Mouse (Mus musculus) heart, postnatal 25 days (tissue): ENCODE measurements around the gene Tmed2. TPM values are rescaled to one million over a fixed set of nuclear protein-coding genes. Genes with fewer than 3 reads are reported as not detected.
"Not testable (repeated sequence)": the region's sequence is repeated elsewhere in the genome, so short reads cannot be mapped to it uniquely, and the experiment has no call there.

Experiments used
- DNase-seq: peaks from one replicate; pipeline ENCODE4 v3.0.0; 2022; ENCODE audit warnings: low spot score
- intact Hi-C: fragments of 180-260 bp; cut with DNase I; formaldehyde crosslinking; loops from one replicate; pipeline ENCODE4 v1.15.1; 2025
- total RNA-seq, 2 experiments: library from RNA; stranded (reverse); gene quantifications; 2 replicates each; pipeline ENCODE4 v1.2.3; 2021

Gene Tmed2
- total RNA-seq, result 100 to 1,000 TPM; 165 to 178 TPM

DNA sequence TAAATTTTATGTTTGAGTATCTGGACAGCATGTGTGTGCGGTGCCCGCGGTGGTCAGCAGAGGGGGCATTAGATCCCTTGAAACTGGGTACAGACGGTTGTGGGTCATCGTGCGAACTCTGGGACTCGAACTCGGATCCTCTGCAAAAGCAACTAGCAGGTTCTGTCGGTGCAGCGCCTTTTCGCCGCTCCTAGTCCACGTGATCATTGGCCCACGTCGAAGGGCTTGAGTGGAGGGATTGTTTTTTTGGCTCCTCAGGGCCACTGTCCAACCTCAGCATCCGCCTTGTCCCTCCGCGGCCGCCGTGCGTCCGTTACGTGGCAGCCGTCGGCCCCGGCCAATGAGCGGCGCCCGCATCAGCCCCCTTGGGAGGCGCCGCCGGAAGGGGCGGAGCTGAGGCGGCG, at the start of gene Tmed2:
Tmed2 (plus strand) TSS at position 313 of the 404 bp plus-strand sequence.
- DNase-seq, result peak; percentile 95
- intact Hi-C loops, result no loop called here

DNA sequence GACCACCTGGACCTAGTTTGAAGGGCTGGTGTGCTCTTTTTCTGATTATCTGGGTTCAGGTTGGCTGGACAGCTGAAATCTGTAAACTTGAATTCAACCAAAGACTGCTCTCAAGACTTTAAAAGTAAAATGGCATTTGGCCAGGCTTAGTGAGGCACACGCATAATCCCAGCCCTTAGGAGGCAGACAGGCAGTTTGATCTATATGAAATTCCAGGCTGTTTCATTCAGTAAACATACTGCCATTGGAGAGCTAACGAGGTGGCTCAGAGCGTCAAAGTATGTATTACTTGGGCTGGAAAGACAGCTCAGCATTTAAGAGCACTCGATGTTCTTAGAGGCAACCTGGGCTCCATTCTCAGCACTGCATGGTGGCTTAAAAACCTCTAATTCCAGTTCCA, 48.8 kb upstream of the Tmed2 start:
- no peak for DNase-seq
- intact Hi-C loops, result no loop called here

DNA sequence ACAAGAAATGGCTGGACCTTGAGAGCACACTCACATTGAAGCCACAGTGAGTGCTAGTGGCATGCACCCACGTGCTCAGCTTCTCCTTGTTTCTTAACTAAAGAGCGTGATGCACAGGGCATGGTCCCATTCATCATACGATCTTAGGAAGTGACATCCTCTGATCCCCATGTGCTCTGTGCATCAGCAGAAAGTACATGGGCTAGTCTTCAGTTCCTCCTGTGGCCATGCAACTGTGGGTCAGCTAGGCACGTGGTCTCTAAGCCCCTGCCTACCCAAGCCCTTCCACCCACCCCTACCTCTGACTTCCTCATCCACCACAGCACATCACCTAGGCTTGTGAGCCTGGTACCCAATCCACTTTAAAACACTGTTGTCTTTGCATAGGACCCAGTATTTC, 47.9 kb upstream of the Tmed2 start:
- DNase-seq, result no peak
- intact Hi-C loops, result no loop called here

DNA sequence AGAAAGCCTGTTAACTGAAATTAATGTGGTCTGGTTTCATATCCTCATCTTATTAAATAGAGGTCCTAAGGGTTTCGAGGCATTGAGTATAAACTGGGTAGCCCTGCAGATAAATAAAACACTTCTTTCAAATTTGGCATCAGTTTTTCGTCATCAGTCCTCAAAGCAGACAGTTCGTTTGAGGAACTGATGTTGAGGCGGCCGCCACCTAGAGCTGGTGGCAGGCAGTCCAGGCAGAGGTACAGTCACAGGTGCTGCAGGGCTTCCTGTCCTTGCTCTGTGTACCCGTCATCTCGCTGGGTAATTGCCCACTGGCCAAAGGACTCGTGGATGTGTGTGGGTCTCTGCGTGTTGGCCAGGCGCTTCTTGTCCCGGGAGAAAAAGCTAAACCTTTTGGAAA, 47.0 kb upstream of the Tmed2 start:
- no peak for DNase-seq
- intact Hi-C loops, result no loop called here

DNA sequence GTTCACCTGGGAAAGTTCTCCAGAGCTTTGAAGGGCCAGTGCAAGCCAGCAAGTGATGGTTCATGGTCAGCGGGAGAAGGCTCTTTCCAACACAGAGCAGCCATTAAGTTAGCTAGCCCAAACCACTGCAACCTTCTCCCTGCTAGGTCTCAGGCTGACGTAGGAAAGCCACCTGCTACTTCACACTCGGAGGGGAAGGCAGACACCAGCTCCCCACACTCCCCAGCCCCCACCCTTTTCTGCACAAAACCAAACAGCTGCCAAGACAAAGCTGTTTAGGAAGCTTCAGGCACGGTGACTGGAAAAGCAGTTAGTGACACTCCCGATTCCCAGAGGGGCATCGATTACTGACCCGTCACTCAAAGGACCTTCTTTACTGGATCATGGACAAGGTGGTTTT, 44.9 kb upstream of the Tmed2 start:
- intact Hi-C loops, result no loop called here
- no peak for DNase-seq

DNA sequence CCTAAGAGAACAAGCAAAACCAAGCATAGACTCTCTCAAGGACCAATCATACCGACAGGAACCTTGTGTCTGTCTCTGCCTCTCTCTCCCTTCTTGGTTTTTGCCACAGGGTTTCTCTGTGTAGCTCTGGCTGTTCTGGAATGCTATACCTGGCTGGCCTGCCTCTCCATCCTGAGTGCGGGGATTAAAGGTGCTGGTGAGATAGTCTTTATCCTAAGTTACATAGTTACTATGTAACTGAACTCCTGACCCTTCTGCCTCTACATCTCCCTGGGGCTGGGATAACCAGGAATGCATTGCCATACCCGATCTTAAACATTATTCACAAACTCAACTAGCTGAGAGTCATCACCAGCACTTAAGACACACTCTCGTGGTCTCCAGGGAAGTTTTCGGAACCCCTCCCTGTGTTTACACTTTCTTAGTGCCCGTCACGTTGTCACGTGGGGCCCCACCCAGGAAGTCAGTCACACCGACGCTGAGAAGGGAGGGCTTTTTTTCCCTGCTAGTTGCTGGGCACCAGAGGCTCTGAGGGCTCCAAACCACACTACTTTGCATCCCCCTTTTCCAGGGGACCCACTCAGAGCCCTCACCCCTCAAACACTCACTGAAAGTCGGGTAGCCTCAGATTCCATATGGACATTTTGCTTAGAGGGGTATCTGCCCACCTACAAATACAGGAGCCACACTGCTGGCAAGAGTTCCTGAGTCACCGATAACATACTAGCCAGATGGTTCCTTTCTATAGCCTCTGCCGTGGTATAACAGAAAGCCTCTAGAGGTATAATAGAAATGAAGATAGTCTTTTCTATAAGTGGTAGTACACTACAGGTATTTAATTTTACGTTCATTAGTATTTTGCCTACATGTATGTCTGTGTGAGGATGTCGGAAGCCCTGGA, 43.6 kb upstream of the Tmed2 start:
- intact Hi-C loops, result no loop called here
- no peak for DNase-seq

DNA sequence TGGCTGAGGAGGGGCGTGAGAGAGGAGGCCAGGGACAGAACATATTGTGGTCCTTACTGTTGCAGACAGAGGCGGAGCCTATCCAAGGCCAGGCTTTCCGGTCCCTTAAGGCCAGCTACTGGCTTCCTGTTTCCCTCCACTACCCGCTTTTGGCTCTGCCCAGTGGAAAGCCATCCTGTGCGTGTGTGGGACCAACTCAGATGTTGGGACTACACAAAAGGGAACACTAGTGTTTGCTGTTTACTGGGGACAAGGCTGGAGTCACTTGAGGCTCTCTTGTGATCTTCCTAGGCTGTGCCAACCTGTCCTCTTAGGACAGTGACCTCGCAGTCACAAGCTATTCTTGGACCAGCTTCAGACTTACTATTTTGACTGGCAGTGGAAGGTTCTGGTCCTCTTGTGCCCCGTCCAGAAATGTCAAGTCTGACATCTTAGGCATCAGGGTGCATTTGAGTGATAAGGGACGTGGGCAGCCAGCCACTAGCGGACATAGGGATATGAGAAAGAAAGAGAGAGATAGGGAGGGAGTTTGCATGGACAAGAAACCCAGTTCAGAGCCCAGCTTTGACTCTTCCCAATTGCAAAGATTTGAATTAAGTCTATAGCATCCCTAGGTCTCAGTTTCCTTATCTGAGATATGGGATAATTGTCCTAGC, 42.1 kb upstream of the Tmed2 start:
- peak; percentile 67 for DNase-seq
- intact Hi-C loops, result loop anchor here (2.0 kb wide), 1 partner anchor 30 kb away; no protein-coding TSS in a partner anchor

DNA sequence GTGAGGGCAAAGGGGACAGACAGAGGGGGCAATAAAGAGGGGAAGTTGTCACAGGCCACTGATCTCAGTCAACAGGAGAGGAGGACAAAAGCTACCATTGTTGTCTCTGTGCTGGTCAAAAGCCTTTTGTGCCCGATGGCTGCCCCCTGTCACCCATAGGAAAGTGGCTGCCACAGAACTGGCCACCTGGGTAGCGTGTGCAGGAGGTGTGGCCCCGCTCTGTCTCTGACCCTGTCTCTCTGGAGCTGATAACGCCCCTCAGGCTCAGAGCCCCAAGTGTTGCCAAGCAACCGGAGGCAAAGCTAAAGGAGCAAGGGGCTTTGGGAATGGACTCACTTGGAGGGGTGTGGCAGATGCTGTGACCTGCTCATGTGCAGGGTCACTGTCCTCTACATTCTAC, 41.5 kb upstream of the Tmed2 start:
- DNase-seq, result no peak
- intact Hi-C loops, result loop anchor here (2.0 kb wide), 1 partner anchor 30 kb away; no protein-coding TSS in a partner anchor

DNA sequence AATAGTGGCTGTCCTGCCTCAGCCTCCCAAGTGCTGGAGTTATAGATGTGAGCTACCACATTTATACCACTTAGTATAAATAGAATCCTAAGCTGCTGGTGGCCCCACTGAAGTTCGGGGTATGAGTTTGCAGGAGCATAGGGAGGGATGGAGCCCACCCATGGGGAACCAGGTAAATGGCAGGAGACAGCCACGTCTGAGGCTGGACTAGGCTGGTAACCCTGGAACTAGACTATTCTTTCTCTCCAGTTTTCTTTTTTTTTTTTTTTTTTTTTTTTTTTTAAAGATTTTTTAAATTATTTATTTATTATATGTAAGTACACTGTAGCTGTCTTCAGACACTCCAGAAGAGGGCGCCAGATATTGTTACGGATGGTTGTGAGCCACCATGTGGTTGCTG, 40.5 kb upstream of the Tmed2 start:
- DNase-seq, intact Hi-C loops: not testable (repeated sequence)

DNA sequence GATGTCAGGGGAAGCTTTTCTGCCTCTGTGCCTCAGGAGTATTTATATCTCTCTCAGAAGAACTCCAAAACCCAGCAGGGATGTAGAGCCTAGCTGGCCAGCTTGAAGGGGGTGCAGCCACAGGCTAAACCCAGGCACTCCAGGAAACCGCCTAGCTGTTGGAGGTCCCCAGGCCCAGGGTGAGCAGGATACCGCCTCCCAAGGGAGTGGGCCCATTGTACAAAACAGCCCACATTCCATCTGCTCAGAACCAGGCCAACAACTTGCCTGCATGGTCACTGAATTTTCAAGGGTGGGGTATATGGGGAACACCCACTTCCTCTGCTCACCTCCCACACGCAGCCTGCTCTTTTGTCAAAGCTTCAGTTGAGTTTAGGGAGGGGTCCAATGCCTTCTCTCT, 39.9 kb upstream of the Tmed2 start:
- DNase-seq, result peak; percentile 31
- intact Hi-C loops, result no loop called here

DNA sequence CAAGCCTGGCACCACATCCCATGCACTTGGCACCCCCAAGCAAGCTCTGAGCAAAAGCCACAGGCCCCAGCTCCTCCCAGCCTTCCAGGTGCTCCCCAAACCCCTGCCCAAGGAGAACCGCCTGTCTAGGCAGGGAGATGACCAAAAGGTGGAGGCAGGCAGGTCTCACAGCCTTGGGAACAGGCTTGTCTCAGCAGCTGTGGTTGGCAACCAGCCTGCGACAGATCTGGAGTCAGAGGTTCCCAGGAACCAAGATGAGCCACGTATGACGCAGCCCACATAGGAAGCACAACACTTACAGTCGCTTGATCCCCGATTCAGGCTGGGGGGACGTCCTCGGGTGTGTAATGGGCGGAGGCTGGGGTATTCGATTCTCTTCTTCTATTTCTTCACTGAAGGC, 39.0 kb upstream of the Tmed2 start:
- DNase-seq, result no peak
- intact Hi-C loops, result no loop called here

DNA sequence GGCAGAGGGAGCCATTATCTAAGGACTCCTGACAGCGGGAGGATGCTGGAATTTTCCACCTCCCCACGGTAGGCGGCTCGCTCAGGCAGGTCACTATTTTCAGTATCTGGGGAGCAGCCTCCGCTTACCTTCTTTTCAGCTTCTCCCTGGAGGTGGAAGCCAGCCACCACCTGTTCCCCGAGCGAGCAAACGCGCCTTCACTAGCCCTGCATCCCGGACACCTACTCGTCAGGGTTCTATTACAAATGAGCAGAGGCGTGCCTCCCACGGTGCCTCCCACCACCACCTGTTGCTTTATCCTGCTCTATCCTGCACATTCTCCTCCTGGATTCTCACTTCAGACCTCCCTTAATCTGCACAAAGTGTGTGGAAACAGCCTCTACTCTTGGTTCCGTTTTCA, 36.8 kb upstream of the Tmed2 start:
- intact Hi-C loops, result no loop called here
- DNase-seq, result no peak

DNA sequence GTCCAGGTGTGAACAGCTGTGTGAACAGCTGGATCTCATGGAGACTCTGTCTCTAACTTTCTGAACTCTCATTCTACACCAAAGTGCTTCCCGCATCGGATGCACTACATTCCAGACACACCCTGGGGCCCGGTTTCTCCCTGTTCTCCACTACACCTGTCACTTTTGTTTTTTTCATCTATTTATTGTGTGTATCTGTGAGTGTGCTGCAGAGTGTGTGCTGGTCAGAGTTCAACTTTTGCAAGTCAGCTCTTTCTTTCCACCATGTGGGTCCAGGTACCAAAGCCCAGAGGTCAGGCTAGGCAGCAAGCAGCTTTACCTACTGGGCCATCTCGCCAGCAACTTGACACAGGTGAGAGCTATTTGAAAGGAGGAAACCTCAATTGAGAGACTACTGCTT, 35.3 kb upstream of the Tmed2 start:
- intact Hi-C loops, result no loop called here

DNA sequence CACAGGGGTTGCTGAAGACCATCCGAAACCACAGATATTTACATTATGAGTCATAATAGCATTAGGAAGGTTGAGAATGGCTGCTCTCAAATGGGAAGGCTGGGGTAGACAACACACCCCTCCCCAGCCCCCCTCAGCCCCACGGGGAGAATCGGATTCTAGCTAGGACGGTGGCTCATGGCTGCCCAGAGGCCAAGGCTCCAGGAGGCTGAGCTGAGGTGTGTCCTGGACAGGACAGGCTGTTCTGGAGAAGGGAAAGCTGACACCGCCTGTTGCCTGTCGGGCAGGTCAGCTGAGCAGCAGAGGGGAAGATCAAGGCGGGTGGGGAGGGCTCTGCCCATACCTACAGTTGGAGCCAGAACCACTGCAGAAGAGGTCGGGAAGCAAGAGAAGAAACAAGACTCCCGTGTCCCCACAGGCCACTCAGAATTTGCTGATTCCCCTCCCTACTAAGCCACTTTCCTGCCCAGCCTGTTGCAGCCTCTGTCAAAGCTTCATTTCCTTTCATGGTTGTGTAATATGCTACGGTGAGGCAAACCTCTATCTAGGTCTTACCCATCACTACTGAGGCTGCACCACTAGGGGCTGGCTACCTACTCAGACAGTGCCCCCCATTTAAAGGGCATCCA, 33.6 kb upstream of the Tmed2 start:
- DNase-seq, result peak; percentile 40
- intact Hi-C loops, result no loop called here

More for the DNA sequence above, 35.3 kb upstream of the Tmed2 start:
- DNase-seq, result no peak

DNA sequence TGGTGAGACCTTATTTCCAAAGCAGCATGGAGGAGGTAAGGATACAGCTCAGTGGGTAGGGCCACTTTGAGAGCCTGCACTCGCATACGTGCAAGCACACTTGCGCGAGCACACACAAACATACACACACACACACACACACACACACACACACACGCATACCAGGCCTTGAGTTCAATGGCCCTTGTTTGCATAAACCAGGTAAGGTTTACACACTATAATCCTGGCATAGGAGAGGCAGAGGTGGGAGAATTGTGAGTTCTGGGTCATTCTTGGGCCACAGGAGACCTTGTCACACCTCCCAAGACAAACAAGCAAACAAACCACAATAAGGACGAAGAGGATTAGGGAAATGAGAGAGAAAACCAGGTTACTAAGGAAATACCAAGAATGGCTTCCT, 31.3 kb upstream of the Tmed2 start:
- DNase-seq, result no peak
- intact Hi-C loops, result no loop called here

DNA sequence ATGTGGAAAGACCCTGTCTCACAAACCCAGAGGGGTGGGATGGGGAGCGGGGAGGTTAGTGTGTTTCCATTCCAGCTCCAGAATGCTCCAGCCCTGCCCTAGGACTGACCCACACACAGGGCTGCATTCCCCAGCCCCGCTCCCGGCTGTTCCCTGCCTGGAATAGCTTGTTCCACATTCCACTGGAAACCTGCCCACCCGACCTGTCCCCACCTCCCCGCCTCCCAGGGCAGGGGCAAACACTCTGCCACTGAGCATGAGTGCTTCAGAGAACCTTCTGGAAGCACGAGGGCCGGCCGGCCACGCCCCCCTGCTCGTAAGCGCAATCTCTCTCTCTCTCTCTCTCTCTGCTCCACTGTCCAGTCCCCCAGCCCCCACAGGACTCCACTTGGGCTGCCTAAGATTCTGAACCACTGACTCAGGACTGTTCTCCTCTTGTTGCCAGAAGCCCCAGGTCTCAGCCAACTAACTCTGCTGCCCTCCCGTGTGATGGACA, 30.7 kb upstream of the Tmed2 start:
- intact Hi-C loops, result no loop called here
- peak; percentile 63 for DNase-seq

DNA sequence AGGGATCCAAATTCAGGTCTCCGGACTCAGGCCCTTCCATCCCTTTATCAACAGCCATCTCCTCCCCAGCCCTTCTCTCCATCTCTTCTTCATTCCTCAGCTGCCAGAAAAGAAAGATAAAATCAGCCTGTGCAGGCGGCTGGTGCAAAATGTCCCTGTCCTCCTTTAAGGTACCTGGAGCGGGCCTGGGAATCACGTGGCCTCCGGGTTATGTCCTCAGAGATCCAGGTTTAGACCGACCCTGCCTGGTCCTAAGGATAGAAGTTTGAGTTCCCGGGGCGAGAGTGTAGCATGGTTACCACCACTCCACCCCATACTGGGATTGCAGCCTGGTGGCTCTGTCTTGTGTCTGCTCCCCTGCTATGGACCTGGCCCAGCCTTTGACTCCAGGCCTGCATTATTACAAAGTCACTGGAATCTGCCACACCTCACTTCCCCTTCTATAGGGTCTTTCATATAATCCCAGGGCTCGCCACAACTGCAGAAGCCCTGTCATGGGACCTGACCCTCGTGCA, 29.9 kb upstream of the Tmed2 start:
- intact Hi-C loops, result no loop called here
- DNase-seq, result no peak

DNA sequence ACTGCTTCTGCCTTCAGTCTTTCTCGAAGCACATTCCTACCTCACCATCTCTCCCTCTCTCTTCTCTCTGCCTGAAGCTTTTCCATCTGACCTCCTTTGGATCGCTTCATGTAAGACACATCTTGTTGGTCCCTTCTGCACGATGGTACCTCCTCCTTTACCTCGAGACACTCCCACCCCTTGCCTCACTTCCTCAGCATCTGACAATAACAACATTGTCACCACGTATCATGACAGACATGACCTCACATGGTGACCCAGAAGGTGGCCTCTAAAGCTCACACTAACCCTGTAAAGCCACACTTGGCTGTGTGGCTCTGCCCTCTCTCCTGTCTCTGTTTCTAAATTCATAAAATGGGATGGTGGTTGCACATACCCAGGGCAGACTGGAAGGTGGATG, 24.7 kb upstream of the Tmed2 start:
- intact Hi-C loops, result no loop called here
- DNase-seq, result no peak

DNA sequence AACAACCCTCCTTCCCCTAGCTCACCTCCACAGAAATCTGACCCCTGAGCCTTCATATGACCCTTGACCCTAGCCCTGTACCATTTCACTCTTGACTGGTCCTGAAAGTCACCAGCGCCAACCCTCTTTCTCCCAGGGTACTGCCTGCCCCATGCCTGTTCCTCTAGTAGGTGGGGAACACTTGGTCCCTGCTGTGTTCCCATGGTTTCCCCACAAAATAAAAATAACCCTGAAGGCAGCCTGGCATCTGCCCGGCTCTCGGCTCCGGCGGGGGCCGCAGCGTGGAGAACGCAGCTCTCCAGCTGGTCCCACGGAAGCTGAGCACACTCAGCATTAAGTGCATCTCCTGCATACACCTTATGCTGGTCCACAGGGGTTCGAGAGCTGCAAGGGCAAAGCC, 21.8 kb upstream of the Tmed2 start:
- intact Hi-C loops, result no loop called here

DNA sequence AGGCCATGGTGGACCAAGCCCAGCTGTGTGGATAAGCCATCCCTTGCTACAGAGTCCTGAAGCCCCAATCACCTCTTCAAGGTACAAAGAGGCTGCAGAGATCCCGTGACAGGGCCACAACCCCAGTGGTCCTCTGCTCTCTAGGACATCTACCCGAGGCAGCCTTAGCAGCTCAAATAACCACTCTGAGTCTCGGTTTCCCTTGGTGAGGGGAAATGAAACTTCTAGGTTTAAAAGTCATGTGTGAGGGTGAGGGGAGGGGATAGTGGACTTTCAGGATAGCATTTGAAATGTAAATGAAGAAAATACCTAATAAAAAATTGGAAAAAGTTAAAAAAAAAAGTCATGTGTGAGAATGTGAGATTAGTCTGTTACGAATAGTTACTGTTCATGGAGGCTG, 18.9 kb upstream of the Tmed2 start:
- intact Hi-C loops, result no loop called here
- no peak for DNase-seq

More for the DNA sequence above, 21.8 kb upstream of the Tmed2 start:
- DNase-seq, result no peak

DNA sequence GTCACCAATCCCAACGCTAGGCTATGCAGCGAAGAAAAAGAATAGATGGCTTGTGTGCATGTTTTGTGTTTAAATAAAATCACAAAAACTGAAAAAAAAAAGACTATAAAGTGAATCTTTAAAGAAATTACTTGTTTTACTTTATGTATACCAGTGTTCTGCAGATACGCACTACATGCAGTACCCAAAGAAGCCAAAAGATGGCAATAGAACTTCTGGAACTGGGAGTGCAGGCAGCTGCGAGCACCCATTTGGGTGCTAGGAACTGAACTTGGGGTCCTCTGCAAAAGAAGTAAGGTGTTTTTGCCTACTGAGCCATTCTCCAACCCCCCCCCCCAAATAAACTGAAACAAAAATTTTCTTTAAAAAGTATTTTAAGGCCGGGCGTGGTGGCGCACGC, 17.5 kb upstream of the Tmed2 start:
- DNase-seq, result no peak
- intact Hi-C loops, result no loop called here
